Mouse (Mus musculus) thymus, adult 2 months (tissue): ENCODE measurements around the gene Lcn12. TPM values are rescaled to one million over a fixed set of nuclear protein-coding genes. Genes with fewer than 3 reads are reported as not detected.

Experiments used
- DNase-seq: peaks from one replicate; pipeline ENCODE4 v3.0.0; 2021
- H3K27ac ChIP-seq: fragments of 200-500 bp; 2 replicates; pipeline ENCODE4 v1.5.1; 2012; ENCODE audit warnings: low read length, control low read depth; ENCODE audit not compliant: control insufficient read depth, insufficient read depth
- H3K27me3 ChIP-seq: fragments of 200-500 bp; 2 replicates; pipeline ENCODE4 v1.6.1; 2012; ENCODE audit warnings: mild to moderate bottlenecking, low read length, moderate library complexity, mixed read lengths; ENCODE audit not compliant: control insufficient read depth, insufficient read depth
- H3K36me3 ChIP-seq: fragments of 200-500 bp; 2 replicates; pipeline ENCODE4 v1.6.1; 2012; ENCODE audit warnings: mild to moderate bottlenecking, low read length, moderate library complexity; ENCODE audit not compliant: control insufficient read depth, insufficient read depth
- H3K4me1 ChIP-seq: fragments of 200-500 bp; replicated peaks from 2 replicates; pipeline ENCODE4 v1.6.1; 2012; ENCODE audit warnings: low read length; ENCODE audit not compliant: control insufficient read depth, insufficient read depth
- H3K4me3 ChIP-seq: fragments of 200-500 bp; 2 replicates; pipeline ENCODE4 v1.5.1; 2012; ENCODE audit warnings: mild to moderate bottlenecking, low read length, control low read depth, moderate library complexity; ENCODE audit not compliant: control insufficient read depth, insufficient read depth
- CTCF ChIP-seq: fragments of 200-500 bp; IDR thresholded peaks from 2 replicates; pipeline ENCODE4 v1.5.1; 2012; ENCODE audit warnings: mild to moderate bottlenecking, control low read depth, low read length, moderate library complexity, borderline replicate concordance; ENCODE audit not compliant: control insufficient read depth, poor library complexity, insufficient read depth; ENCODE audit errors: extremely low read depth
- POLR2A ChIP-seq: fragments of 200-500 bp; IDR thresholded peaks from 2 replicates; pipeline ENCODE4 v1.6.1; 2012; ENCODE audit warnings: mild to moderate bottlenecking, low read length, control low read depth, moderate library complexity; ENCODE audit not compliant: control insufficient read depth, poor library complexity, insufficient read depth; ENCODE audit errors: extremely low read depth
- WGBS: fragments of 180-500 bp; shearing (Covaris S2); methylation state at CpG from one replicate; pipeline ENCODE4 v1.1.7; 2018; 5-methylcytosine and 5-hydroxymethylcytosine counted together
- polyA plus RNA-seq: library from polyadenylated mRNA; depleted of rRNA; stranded (reverse); fragments of >200 nt; gene quantifications from 2 replicates; pipeline ENCODE4 v1.2.3, GENCODE M21; 2012

Lcn12 gene
- polyA plus RNA-seq, 1 experiment, result not detected

DNA sequence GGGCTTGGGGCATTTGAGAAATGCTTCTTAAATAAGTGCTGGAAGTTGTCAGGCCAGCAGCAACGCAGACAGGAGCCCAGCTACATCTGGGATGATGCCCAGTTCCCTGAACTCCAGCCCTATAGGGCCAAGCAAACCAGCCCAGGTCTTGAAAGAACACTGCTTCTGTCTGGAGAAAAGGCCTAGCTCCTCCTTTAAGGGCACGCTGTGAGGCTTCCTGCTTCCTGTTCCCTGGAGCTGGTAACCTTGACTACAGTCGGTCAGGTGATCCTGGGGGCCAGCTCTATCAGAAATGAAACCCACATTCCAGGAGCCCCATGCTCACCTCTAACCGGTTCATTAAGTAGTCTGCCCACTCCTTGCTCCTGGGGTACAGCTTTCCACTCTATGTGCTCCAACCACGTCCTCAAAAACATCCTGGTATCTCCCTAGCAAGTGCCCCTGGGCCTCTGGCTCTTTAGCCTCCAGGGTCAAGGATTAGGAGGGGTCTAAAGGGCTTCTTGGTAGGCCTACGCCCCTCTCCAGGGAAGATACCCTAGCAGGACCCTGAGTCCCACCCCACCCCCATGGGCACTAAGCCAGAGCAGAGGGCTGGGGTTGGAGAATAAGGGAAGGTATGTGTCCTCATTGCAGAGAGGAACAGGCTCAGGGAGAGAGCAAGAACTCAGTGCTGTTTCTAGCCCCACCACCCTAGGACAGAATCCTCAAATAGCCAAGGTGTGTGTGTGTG, 4.3 kb upstream of the Lcn12 start:
- WGBS, result 26% methylated on average over 6 of the region's 6 CpGs
- DNase-seq, result no peak
- no peak for TF ChIP-seq CTCF
- no peak for TF ChIP-seq POLR2A
- H3K27ac ChIP-seq, result 0 out of 2 replicates have a peak overlapping the region, but pooled peaks have one; percentile 25
- H3K4me1 ChIP-seq, result peaks cover 29% of the 10 kb centered on the region
- no peak overlapping the region for H3K4me3 ChIP-seq
- no peaks in the 10 kb centered on the region for H3K27me3 ChIP-seq
- no peaks in the 10 kb centered on the region for H3K36me3 ChIP-seq

DNA sequence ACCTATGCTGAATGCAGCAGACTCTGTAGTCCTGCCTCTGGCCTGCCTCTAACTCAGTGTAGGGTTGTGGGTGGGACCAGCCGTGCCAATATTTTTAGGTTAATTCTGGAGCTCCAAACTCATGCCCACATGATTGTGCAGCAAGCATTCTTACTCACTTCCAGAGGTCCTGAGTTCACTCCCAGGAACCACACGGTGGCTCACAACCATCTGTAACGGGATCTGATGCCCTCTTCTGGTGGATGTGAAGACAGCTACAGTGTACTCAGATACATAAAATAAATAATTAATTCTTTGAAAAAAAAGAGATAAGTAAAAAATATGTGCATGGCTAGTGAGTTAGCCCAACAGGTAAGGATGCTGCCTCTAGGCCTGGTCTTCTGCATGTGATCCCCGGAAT, 2.8 kb upstream of the Lcn12 start:
- no peak for DNase-seq
- 55% methylated on average over 4 of the region's 4 CpGs for WGBS
- Histone ChIP-seq H3K27ac (no peak overlapping the region), H3K4me1 (peaks cover 21% of the 10 kb centered on the region), H3K4me3 (no peak overlapping the region), H3K36me3 (no peaks in the 10 kb centered on the region), H3K27me3 (no peaks in the 10 kb centered on the region)
- TF ChIP-seq CTCF, result no peak
- TF ChIP-seq POLR2A, result no peak

DNA sequence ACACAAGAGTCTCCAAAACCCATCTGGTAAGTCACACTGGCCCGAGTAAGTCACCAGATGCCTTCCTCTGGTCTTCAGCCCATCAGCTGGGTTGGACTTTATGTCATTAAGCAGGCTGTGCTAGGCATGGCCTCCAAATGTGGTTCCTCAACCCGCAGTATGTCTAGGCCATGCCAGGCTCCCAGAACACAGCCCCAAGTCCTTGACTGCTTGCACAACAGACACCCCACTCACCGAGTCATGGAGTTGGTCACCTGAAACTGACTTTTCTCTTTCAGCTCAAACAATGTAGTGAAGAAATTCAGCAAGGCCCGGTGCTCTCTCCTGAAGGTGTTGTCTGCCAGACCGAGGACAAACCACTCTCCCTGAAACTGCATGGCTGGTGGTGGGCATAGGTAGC, 723 bp downstream of the Lcn12 start:
- no peak for TF ChIP-seq POLR2A
- no peak for TF ChIP-seq CTCF
- H3K4me1 ChIP-seq, result peaks cover 9% of the 10 kb centered on the region
- no peak overlapping the region for H3K4me3 ChIP-seq
- H3K27ac ChIP-seq, result no peak overlapping the region
- H3K27me3 ChIP-seq, result no peaks in the 10 kb centered on the region
- WGBS, result 93% methylated on average over 5 of the region's 5 CpGs
- no peak for DNase-seq
- H3K36me3 ChIP-seq, result no peaks in the 10 kb centered on the region

DNA sequence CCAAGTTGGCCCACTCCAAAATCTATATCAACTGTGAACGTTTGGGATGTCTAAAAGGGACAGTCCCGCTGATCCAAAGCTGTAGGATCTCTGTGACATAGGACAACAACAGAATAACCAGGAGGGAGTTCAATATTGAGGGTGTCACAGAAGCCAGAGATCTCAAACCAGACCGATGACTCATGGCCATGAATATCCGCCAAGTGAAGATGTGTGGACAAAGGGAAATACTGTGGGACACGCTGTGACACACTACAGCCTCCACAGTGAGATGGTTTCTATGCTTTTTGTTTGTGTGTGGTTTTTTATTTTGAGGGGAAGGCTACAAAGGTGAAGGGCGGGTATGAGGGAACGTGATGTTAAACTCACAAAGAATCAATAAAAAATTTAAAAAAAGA, 5.0 kb downstream of the Lcn12 start:
- no peaks in the 10 kb centered on the region for H3K36me3 ChIP-seq
- TF ChIP-seq CTCF (no peak), POLR2A (no peak)
- 93% methylated on average over 7 of the region's 7 CpGs for WGBS
- peaks cover 18% of the 10 kb centered on the region for H3K4me1 ChIP-seq
- H3K27ac ChIP-seq, result no peak overlapping the region
- no peak for DNase-seq
- no peaks in the 10 kb centered on the region for H3K27me3 ChIP-seq
- H3K4me3 ChIP-seq, result no peak overlapping the region

DNA sequence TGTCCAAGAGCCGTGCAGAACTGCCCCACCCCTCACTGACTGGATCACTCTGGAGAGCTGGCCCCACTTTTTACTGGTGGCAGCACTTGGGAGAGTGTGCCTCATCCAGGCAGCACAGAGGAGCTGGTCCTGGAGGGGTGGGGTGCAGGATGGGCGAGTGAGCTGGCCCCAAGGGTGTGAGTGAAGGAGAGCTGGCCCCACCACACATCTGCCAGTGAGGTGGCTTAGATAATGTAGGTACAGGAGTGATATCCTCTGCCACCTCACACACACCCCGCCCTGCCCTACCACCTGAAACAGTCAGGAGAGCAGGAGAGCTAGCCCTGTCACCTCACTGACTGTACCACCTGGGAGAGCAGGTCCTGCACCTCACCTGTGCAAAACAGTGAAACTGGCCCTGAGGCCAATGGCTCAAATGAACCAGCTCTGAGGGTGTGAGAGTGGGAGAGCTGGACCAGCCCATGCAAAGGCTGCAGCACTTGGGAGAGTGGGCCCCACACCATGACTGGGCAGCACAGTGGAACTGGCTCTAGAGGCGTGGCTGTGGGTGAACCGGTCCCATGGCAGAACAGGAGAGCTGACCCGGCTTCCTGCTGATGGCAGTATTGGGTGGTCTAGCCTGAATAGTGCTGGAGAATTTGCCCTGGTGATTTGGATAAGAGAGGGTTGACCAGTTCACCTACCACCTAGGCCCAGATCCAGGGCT, 5.6 kb downstream of the Lcn12 start:
- H3K4me1 ChIP-seq, result peaks cover 21% of the 10 kb centered on the region
- TF ChIP-seq CTCF, result no peak
- no peak for TF ChIP-seq POLR2A
- H3K4me3 ChIP-seq, result no peak overlapping the region
- no peaks in the 10 kb centered on the region for H3K36me3 ChIP-seq
- DNase-seq, result no peak
- 90% methylated on average over 6 of the region's 6 CpGs for WGBS
- no peak overlapping the region for H3K27ac ChIP-seq
- H3K27me3 ChIP-seq, result no peaks in the 10 kb centered on the region

DNA sequence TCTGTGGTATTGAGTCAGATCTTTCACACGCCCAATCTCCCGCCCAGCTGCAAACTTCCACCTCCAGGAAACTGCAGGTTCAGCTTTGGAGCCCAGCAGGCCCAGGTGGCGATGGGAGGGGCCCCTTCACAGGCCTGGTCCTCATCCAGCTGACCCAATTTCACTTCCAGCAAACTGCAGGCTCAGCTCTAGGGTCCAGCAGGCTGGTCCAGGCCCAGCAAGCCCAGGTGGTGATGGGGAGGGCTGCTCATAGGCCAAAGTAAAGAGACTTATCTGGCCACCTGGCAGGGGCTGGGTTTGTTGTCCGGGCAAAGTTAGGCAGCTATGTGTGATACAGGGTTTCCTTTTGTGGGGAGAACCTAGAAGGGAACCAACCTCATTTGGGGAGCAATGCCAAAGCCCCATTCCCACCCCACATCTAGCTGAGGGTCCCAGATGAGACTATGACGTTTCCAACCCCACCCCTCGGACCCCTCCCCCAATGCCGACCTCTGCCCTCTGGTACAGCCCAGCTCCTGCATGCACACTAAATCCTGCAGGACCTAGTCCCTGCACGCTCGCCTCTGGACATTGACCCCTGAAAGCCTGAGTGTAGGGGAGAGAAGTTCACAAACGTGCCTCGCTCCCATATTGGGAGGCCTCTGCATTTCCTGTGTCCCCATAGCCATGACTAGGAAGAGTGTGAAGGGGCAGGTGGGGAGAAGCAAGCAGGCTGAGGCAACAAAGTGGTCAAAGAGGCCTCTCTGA, 8.6 kb downstream of the Lcn12 start:
- 58% methylated on average over 11 of the region's 11 CpGs for WGBS
- Histone ChIP-seq H3K4me1 (peaks cover 22% of the 10 kb centered on the region), H3K27me3 (no peaks in the 10 kb centered on the region), H3K36me3 (no peaks in the 10 kb centered on the region), H3K4me3 (no peak overlapping the region), H3K27ac (no peak overlapping the region; the same call in 1 of the 2 replicates)
- peak; percentile 47 for DNase-seq
- TF ChIP-seq POLR2A (no peak), CTCF (no peak)
